Mouse (Mus musculus): ENCODE data around the gene Hnrnpm. TPM values are rescaled to one million over a fixed set of nuclear protein-coding genes. Genes with fewer than 3 reads are reported as not detected.
A peak's percentile ranks its signal among the peaks of the same experiment; 100 is the strongest.

The Hnrnpm gene
- polyA plus RNA-seq, 1 experiment from 2014 or later, result 278 TPM

GRCm38 (mm10) chr17:33684671-33685231, 1.9 kb downstream of the Hnrnpm start:
- Histone ChIP-seq H3K27ac (ENCODE audit: low read depth, low read length) (peak overlapping the region; percentile 96), H3K9ac (ENCODE audit: low read depth, low read length) (peak overlapping the region; percentile 100), H3K4me3 (ENCODE audit: low read depth, low read length) (peak overlapping the region; percentile 83), H3K36me3 (ENCODE audit: control insufficient read depth, insufficient read depth, low read length) (no peaks in the 10 kb centered on the region; the same call in 1 of the 2 replicates), H3K4me2 (peak overlapping the region; percentile 97), H3K4me1 (ENCODE audit: control insufficient read depth, insufficient read depth, low read length) (peaks cover 22% of the 10 kb centered on the region), H3K9me3 (replicated peaks; ENCODE audit: control insufficient read depth, low read length) (no peaks in the 10 kb centered on the region), H3K27me3 (ENCODE audit: control insufficient read depth, insufficient read depth, low read length) (no peaks in the 10 kb centered on the region)
- peak; percentile 67 for ATAC-seq (replicated peaks; ENCODE audit: insufficient number of reproducible peaks, low FRiP score, low TSS enrichment)
- under 1% methylated on average over 44 of the region's 44 CpGs for WGBS (ENCODE audit: insufficient replicate concordance)

DNA sequence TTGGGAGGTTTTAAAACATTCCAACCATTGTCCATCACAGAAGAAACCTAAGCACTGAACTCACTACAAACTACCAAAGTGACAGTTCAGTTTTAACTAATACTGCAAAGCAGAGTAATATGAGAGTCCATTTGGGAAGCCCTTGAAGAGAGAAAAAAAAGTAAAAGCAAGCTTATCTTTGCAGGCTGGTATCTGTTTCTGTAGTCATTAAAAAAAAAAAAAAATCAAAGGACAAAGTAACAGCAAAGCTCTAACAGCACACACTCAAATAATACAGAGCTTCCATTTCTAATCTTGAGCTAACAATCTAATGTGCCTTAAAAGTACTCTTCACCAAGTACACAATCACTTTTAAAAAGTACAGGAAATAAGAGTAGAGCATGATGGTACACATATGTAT, 4.9 kb downstream of the Hnrnpm start:
- Histone ChIP-seq H3K4me3 (ENCODE audit: low read depth, low read length) (no peak overlapping the region), H3K4me1 (ENCODE audit: control insufficient read depth, insufficient read depth, low read length) (peaks cover 22% of the 10 kb centered on the region), H3K27ac (ENCODE audit: low read depth, low read length) (no peak overlapping the region), H3K4me2 (no peak overlapping the region; the same call in 1 of the 2 replicates), H3K9me3 (replicated peaks; ENCODE audit: control insufficient read depth, low read length) (no peaks in the 10 kb centered on the region), H3K36me3 (ENCODE audit: control insufficient read depth, insufficient read depth, low read length) (peaks cover 5% of the 10 kb centered on the region; the same call in 1 of the 2 replicates), H3K27me3 (ENCODE audit: control insufficient read depth, insufficient read depth, low read length) (no peaks in the 10 kb centered on the region), H3K9ac (ENCODE audit: low read depth, low read length) (no peak overlapping the region)
- no peak for ATAC-seq (replicated peaks; ENCODE audit: insufficient number of reproducible peaks, low FRiP score, low TSS enrichment)

GRCm38 (mm10) chr17:33678771-33679170, 7.9 kb downstream of the Hnrnpm start:
- Histone ChIP-seq H3K9ac (ENCODE audit: low read depth, low read length) (no peak overlapping the region), H3K36me3 (ENCODE audit: control insufficient read depth, insufficient read depth, low read length) (peaks cover 8% of the 10 kb centered on the region; the same call in 1 of the 2 replicates), H3K4me2 (no peak overlapping the region), H3K27me3 (ENCODE audit: control insufficient read depth, insufficient read depth, low read length) (no peaks in the 10 kb centered on the region), H3K4me3 (ENCODE audit: low read depth, low read length) (no peak overlapping the region), H3K9me3 (replicated peaks; ENCODE audit: control insufficient read depth, low read length) (no peaks in the 10 kb centered on the region), H3K27ac (ENCODE audit: low read depth, low read length) (no peak overlapping the region), H3K4me1 (ENCODE audit: control insufficient read depth, insufficient read depth, low read length) (peaks cover 18% of the 10 kb centered on the region)
- no peak for ATAC-seq (replicated peaks; ENCODE audit: insufficient number of reproducible peaks, low FRiP score, low TSS enrichment)

- no peaks in the 10 kb centered on the region for H3K4me1 ChIP-seq (ENCODE audit: control insufficient read depth, insufficient read depth, low read length)
- no peak overlapping the region for H3K27ac ChIP-seq (ENCODE audit: low read depth, low read length)
- no peak overlapping the region for H3K4me3 ChIP-seq (ENCODE audit: low read depth, low read length)
- no peak overlapping the region for H3K4me2 ChIP-seq
- no peak overlapping the region for H3K9ac ChIP-seq (ENCODE audit: low read depth, low read length)
- H3K9me3 ChIP-seq (replicated peaks; ENCODE audit: control insufficient read depth, low read length), result no peaks in the 10 kb centered on the region
- ATAC-seq (replicated peaks; ENCODE audit: insufficient number of reproducible peaks, low FRiP score, low TSS enrichment), result no peak
- no peaks in the 10 kb centered on the region for H3K27me3 ChIP-seq (ENCODE audit: control insufficient read depth, insufficient read depth, low read length)
- 89% methylated on average over 2 of the region's 2 CpGs for WGBS (ENCODE audit: insufficient replicate concordance)
- peaks cover 8% of the 10 kb centered on the region; the same call in 1 of the 2 replicates for H3K36me3 ChIP-seq (ENCODE audit: control insufficient read depth, insufficient read depth, low read length)
Observed at GRCm38 (mm10) chr17:33676086-33676485, 10.6 kb downstream of the Hnrnpm start.

DNA sequence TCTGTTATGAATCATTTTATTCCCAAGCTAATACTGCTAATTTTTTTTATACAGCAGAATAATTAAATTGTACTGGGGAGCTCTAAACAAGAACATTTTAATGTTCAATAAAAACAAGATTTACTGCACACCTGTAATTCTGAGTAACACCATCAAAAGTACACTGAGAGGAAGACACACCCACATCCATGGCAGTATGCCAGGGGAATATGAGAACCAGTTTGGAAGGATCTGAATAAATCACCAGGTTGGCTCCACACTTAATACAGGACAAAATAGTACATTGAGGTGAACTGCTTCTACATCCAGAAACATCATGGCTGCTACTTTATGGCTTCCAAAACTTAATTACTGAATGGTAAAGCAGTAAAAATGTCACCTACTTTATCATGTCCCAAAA, 11.2 kb downstream of the Hnrnpm start:
- Histone ChIP-seq H3K27me3 (ENCODE audit: control insufficient read depth, insufficient read depth, low read length) (no peaks in the 10 kb centered on the region), H3K36me3 (ENCODE audit: control insufficient read depth, insufficient read depth, low read length) (peaks cover 8% of the 10 kb centered on the region; the same call in 1 of the 2 replicates), H3K9me3 (replicated peaks; ENCODE audit: control insufficient read depth, low read length) (no peaks in the 10 kb centered on the region), H3K4me1 (ENCODE audit: control insufficient read depth, insufficient read depth, low read length) (no peaks in the 10 kb centered on the region), H3K4me3 (ENCODE audit: low read depth, low read length) (no peak overlapping the region), H3K27ac (ENCODE audit: low read depth, low read length) (no peak overlapping the region), H3K9ac (ENCODE audit: low read depth, low read length) (no peak overlapping the region), H3K4me2 (no peak overlapping the region)
- no peak for ATAC-seq (replicated peaks; ENCODE audit: insufficient number of reproducible peaks, low FRiP score, low TSS enrichment)

DNA sequence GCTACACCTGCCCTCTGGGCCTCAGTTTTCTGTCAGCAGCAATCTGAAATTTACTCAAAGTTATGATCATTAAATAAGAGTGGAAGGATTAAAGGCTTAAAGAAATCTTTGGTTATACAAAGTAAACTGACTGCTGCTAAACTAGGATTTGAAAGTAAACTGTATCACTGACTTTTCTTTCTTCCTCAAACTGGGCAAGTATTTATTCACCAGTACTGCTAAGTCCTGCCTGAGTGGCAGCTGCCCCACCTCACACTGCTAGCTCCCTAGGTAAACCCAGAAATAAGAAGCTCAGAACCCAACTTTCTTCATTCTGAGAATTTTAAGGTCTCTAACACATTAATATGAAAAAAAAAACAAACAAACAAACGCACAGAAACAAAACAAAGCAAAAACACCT, 12.8 kb downstream of the Hnrnpm start:
- Histone ChIP-seq H3K27ac (ENCODE audit: low read depth, low read length) (no peak overlapping the region), H3K9ac (ENCODE audit: low read depth, low read length) (no peak overlapping the region), H3K9me3 (replicated peaks; ENCODE audit: control insufficient read depth, low read length) (no peaks in the 10 kb centered on the region), H3K4me3 (ENCODE audit: low read depth, low read length) (no peak overlapping the region), H3K27me3 (ENCODE audit: control insufficient read depth, insufficient read depth, low read length) (no peaks in the 10 kb centered on the region), H3K36me3 (ENCODE audit: control insufficient read depth, insufficient read depth, low read length) (peaks cover 8% of the 10 kb centered on the region; the same call in 1 of the 2 replicates), H3K4me2 (no peak overlapping the region), H3K4me1 (ENCODE audit: control insufficient read depth, insufficient read depth, low read length) (no peaks in the 10 kb centered on the region)
- ATAC-seq (replicated peaks; ENCODE audit: insufficient number of reproducible peaks, low FRiP score, low TSS enrichment), result no peak
- 78% methylated on average over 1 of the region's 1 CpGs for WGBS (ENCODE audit: insufficient replicate concordance)

GRCm38 (mm10) chr17:33669681-33670080, 17.0 kb downstream of the Hnrnpm start:
- H3K4me2 ChIP-seq, result no peak overlapping the region
- no peak overlapping the region for H3K4me3 ChIP-seq (ENCODE audit: low read depth, low read length)
- no peak overlapping the region for H3K9ac ChIP-seq (ENCODE audit: low read depth, low read length)
- peaks cover 4% of the 10 kb centered on the region; the same call in 1 of the 2 replicates for H3K36me3 ChIP-seq (ENCODE audit: control insufficient read depth, insufficient read depth, low read length)
- no peaks in the 10 kb centered on the region for H3K27me3 ChIP-seq (ENCODE audit: control insufficient read depth, insufficient read depth, low read length)
- H3K4me1 ChIP-seq (ENCODE audit: control insufficient read depth, insufficient read depth, low read length), result no peaks in the 10 kb centered on the region
- H3K27ac ChIP-seq (ENCODE audit: low read depth, low read length), result no peak overlapping the region
- no peak for ATAC-seq (replicated peaks; ENCODE audit: insufficient number of reproducible peaks, low FRiP score, low TSS enrichment)
- H3K9me3 ChIP-seq (replicated peaks; ENCODE audit: control insufficient read depth, low read length), result no peaks in the 10 kb centered on the region
- WGBS (ENCODE audit: insufficient replicate concordance), result 91% methylated on average over 3 of the region's 3 CpGs

DNA sequence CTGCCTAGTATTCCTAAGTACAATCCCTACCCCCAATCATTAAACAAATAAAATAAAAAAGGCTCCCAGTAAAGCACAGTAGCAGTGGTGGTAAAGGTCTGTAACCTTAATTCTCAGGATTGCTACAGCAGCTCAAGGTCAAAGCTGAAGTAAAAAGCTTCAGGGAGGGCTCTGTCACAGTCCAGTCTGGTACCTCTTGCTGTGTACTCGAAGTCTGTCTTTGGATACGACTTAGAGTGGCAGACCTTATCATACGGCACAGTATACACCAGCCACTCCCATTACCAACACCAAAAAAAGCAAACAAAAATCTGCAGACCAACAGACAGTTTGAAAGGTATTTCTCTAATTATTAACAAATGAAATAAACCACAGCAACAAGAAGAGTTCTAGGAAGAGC, 19.8 kb downstream of the Hnrnpm start:
- WGBS (ENCODE audit: insufficient replicate concordance), result 49% methylated on average over 3 of the region's 3 CpGs
- H3K9ac ChIP-seq (ENCODE audit: low read depth, low read length), result no peak overlapping the region
- no peak overlapping the region for H3K4me3 ChIP-seq (ENCODE audit: low read depth, low read length)
- no peak overlapping the region for H3K27ac ChIP-seq (ENCODE audit: low read depth, low read length)
- H3K4me2 ChIP-seq, result no peak overlapping the region
- no peaks in the 10 kb centered on the region for H3K4me1 ChIP-seq (ENCODE audit: control insufficient read depth, insufficient read depth, low read length)
- peaks cover 16% of the 10 kb centered on the region for H3K36me3 ChIP-seq (ENCODE audit: control insufficient read depth, insufficient read depth, low read length)
- ATAC-seq (replicated peaks; ENCODE audit: insufficient number of reproducible peaks, low FRiP score, low TSS enrichment), result no peak
- H3K27me3 ChIP-seq (ENCODE audit: control insufficient read depth, insufficient read depth, low read length), result no peaks in the 10 kb centered on the region
- no peaks in the 10 kb centered on the region for H3K9me3 ChIP-seq (replicated peaks; ENCODE audit: control insufficient read depth, low read length)

GRCm38 (mm10) chr17:33649781-33650475, 36.7 kb downstream of the Hnrnpm start:
- Histone ChIP-seq H3K27me3 (ENCODE audit: control insufficient read depth, insufficient read depth, low read length) (no peaks in the 10 kb centered on the region), H3K9ac (ENCODE audit: low read depth, low read length) (no peak overlapping the region), H3K27ac (ENCODE audit: low read depth, low read length) (no peak overlapping the region), H3K9me3 (replicated peaks; ENCODE audit: control insufficient read depth, low read length) (no peaks in the 10 kb centered on the region), H3K4me3 (ENCODE audit: low read depth, low read length) (no peak overlapping the region), H3K36me3 (ENCODE audit: control insufficient read depth, insufficient read depth, low read length) (peaks cover 57% of the 10 kb centered on the region), H3K4me1 (ENCODE audit: control insufficient read depth, insufficient read depth, low read length) (no peaks in the 10 kb centered on the region), H3K4me2 (no peak overlapping the region)
- ATAC-seq (replicated peaks; ENCODE audit: insufficient number of reproducible peaks, low FRiP score, low TSS enrichment), result peak; percentile 36
- WGBS (ENCODE audit: insufficient replicate concordance), result 97% methylated on average over 34 of the region's 34 CpGs
